Mouse (Mus musculus): ENCODE data around the gene Nr1i3. TPM values are rescaled to one million over a fixed set of nuclear protein-coding genes. Genes with fewer than 3 reads are reported as not detected.

The Nr1i3 gene
- total and polyA plus RNA-seq, 2 experiments from 2014 or later = 0.11 to 0.19 TPM

DNA sequence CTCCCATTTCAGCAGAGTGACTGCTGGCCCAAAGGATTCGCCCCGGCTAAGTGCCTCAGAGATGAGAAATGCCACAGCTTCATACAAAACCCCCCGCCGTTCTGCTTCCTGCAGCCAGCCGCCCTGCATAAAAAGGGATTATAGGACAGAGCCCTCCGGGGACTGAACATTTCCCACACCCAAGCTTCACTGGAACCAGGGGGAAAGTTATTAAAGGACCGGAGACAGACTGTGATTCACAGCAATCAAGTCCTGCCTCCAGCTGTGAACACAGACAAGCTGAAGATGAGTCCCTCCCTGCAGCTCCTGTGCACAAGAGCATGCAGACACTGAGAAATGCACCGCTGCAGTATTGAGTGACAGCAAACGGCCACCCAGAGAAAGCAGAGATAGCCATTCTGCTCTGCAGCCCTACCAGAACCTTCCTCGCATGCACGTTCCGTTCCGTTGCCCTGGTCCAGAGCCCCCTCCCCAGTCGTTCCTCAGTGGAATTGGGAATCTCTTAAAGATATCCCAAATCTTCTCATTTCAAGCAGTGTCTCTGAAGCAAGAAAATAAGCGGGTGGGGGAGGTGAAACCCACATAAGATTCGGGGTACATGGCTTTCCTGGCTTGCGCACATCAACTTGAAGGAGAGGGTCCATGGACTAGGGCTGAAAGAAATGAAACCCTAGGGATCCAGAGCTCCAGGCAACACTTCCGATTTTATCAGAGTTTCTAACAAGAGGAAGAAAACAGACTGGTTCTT, 20.5 kb upstream of the Nr1i3 start:
- ATAC-seq (ENCODE audit: low FRiP score) = peak; percentile 29; the same call in 1 of the 2 replicates
- peak; percentile 46 for DNase-seq (ENCODE audit: low spot score)
- TF ChIP-seq CTCF (IDR thresholded peaks at IDR 0.05) = no peak
- H3K9ac ChIP-seq (replicated peaks; ENCODE audit: low read length, poor library complexity, severe bottlenecking) = peak overlapping the region; percentile 44
- H3K36me3 ChIP-seq (ENCODE audit: insufficient read depth, low read length) = no peaks in the 10 kb centered on the region
- WGBS = 3% methylated on average over 18 of the region's 18 CpGs
- peaks cover 8% of the 10 kb centered on the region; the same call in 1 of the 2 replicates for H3K4me1 ChIP-seq (ENCODE audit: insufficient read depth, low read length)
- H3K4me3 ChIP-seq (ENCODE audit: low read depth, low read length) = peak overlapping the region; percentile 30
- H3K27ac ChIP-seq (ENCODE audit: low read depth, low read length) = 0 out of 2 replicates have a peak overlapping the region, but pooled peaks have one; percentile 26
- H3K27me3 ChIP-seq (ENCODE audit: insufficient read depth, low read length) = no peaks in the 10 kb centered on the region
- H3K4me2 ChIP-seq (ENCODE audit: low read depth, low read length, poor library complexity, severe bottlenecking) = peak overlapping the region; percentile 57
- H3K9me3 ChIP-seq (ENCODE audit: low read length) = no peaks in the 10 kb centered on the region

GRCm38 (mm10) chr1:171193911-171194830, 19.6 kb upstream of the Nr1i3 start:
- Histone ChIP-seq H3K27me3 (ENCODE audit: insufficient read depth, low read length) (no peaks in the 10 kb centered on the region), H3K9me3 (ENCODE audit: low read length) (no peaks in the 10 kb centered on the region), H3K9ac (replicated peaks; ENCODE audit: low read length, poor library complexity, severe bottlenecking) (no peak overlapping the region), H3K4me3 (ENCODE audit: low read depth, low read length) (peak overlapping the region; percentile 30; the same call in 1 of the 2 replicates), H3K4me1 (ENCODE audit: insufficient read depth, low read length) (peaks cover 8% of the 10 kb centered on the region; the same call in 1 of the 2 replicates), H3K4me2 (ENCODE audit: low read depth, low read length, poor library complexity, severe bottlenecking) (peak overlapping the region; percentile 90), H3K27ac (ENCODE audit: low read depth, low read length) (no peak overlapping the region), H3K36me3 (ENCODE audit: insufficient read depth, low read length) (no peaks in the 10 kb centered on the region)
- WGBS = 28% methylated on average over 11 of the region's 11 CpGs
- no peak for DNase-seq (ENCODE audit: low spot score)
- no peak for TF ChIP-seq CTCF (IDR thresholded peaks at IDR 0.05)
- no peak for ATAC-seq (ENCODE audit: low FRiP score)

DNA sequence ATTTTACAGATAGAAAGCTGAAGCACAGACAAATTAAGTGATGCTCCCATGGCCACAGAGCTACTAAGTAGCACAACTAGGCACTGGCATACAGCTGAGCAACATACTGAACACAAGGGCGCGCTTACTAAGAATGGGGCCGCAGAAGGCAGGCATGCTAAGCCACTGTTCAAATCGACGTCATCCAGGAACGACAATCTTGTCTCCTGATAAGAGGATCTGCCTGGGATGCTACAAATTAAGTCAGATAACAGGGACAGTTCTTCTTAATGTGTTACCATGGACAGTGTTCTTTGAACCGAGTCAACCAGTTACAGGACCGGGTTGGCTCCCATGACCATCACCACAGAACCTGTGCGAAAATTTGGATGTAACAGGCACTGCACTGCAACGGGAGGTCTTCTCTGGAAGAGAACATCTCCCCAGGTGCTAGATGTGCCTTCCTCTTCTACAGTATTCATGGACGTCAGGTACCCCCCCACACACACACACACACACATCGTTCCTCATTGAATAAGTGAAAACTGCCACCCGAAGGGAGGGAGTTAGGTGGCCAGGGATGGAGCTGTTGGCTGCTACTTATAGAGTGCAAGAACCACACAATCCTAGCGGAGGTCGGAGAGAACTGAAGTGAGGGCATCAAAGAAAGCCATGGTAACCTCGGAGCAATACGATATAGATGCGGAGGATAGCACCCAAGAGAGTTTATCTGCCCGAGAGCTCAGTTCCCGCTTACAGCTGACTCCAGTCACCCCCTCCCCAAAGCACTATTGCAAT, 18.5 kb upstream of the Nr1i3 start:
- Histone ChIP-seq H3K27me3 (ENCODE audit: insufficient read depth, low read length) (no peaks in the 10 kb centered on the region), H3K4me1 (ENCODE audit: insufficient read depth, low read length) (peaks cover 8% of the 10 kb centered on the region; the same call in 1 of the 2 replicates), H3K36me3 (ENCODE audit: insufficient read depth, low read length) (no peaks in the 10 kb centered on the region), H3K9me3 (ENCODE audit: low read length) (no peaks in the 10 kb centered on the region), H3K4me3 (ENCODE audit: low read depth, low read length) (peak overlapping the region; percentile 56), H3K9ac (replicated peaks; ENCODE audit: low read length, poor library complexity, severe bottlenecking) (peak overlapping the region; percentile 50), H3K4me2 (ENCODE audit: low read depth, low read length, poor library complexity, severe bottlenecking) (peak overlapping the region; percentile 90), H3K27ac (ENCODE audit: low read depth, low read length) (no peak overlapping the region)
- DNase-seq (ENCODE audit: low spot score) (no peak), ATAC-seq (ENCODE audit: low FRiP score) (no peak)
- TF ChIP-seq CTCF (IDR thresholded peaks at IDR 0.05) = no peak; the same call in 1 of the 2 replicates
- 8% methylated on average over 20 of the region's 20 CpGs for WGBS

DNA sequence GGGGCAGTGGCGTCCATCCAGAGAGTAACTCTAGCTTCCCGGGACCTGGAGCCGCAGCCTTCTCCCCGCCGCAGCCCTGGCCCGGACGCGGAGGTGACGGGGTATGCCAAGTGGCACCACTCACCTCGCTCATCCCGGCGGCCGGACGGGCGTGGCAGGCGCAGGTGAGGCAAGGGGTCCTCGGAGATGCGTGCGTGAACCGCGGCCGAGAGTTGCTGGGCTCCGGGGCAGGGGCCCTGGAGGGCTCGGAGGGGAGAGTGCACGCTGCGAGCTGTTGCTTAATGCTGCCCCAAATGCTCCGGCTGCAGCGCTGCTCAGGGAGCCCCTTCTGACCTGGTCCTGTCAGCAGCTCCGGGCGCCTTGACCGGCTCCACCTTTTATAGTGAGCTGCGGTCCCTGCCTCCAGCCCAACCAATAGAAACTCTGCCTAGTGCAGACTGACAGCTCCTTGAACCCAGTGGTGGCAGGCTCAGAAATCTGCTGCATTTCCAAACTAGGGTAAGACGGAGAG, 17.8 kb upstream of the Nr1i3 start, which contains the start of gene Pcp4l1:
Pcp4l1 (minus strand) TSS at position 382 of the 511 bp plus-strand sequence.
- no peak for TF ChIP-seq CTCF (IDR thresholded peaks at IDR 0.05)
- Histone ChIP-seq H3K27me3 (ENCODE audit: insufficient read depth, low read length) (no peaks in the 10 kb centered on the region), H3K9me3 (ENCODE audit: low read length) (no peaks in the 10 kb centered on the region), H3K4me2 (ENCODE audit: low read depth, low read length, poor library complexity, severe bottlenecking) (peak within 1 kb of the TSS; percentile 90), H3K27ac (ENCODE audit: low read depth, low read length) (no peak within 1 kb of the TSS), H3K4me1 (ENCODE audit: insufficient read depth, low read length) (peaks cover 8% of the 10 kb centered on the region; the same call in 1 of the 2 replicates), H3K36me3 (ENCODE audit: insufficient read depth, low read length) (no peaks in the 10 kb centered on the region), H3K4me3 (ENCODE audit: low read depth, low read length) (peak within 1 kb of the TSS; percentile 56), H3K9ac (replicated peaks; ENCODE audit: low read length, poor library complexity, severe bottlenecking) (peak within 1 kb of the TSS; percentile 50)
- peak; percentile 83 for ATAC-seq (ENCODE audit: low FRiP score)
- under 1% methylated on average over 33 of the region's 33 CpGs for WGBS
- peak; percentile 80 for DNase-seq (ENCODE audit: low spot score)

DNA sequence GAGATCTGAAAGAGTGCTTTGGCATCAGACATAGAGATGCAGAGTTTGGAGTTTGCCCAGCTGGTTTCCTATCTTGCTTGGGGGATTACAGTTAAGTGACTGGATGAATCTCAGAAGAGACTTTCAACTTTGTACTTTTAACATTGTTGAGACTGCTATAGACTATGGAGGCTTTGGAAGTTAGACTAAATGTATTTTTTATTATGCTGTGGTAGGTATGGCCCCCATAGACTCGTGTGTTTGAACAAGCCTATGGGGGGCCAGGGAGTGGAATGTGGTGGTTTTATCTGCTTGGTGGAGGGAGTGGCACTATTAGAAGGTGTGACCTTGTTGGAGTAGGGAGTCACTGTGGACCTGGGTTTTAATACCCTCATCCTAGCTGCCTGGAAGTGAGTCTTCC, 14.2 kb upstream of the Nr1i3 start:
- H3K9me3 ChIP-seq (ENCODE audit: low read length) = no peaks in the 10 kb centered on the region
- H3K27ac ChIP-seq (ENCODE audit: low read depth, low read length) = no peak overlapping the region
- H3K4me1 ChIP-seq (ENCODE audit: insufficient read depth, low read length) = no peaks in the 10 kb centered on the region
- no peak overlapping the region for H3K4me3 ChIP-seq (ENCODE audit: low read depth, low read length)
- DNase-seq (ENCODE audit: low spot score) (no peak), ATAC-seq (ENCODE audit: low FRiP score) (no peak)
- no peaks in the 10 kb centered on the region for H3K36me3 ChIP-seq (ENCODE audit: insufficient read depth, low read length)
- TF ChIP-seq CTCF (IDR thresholded peaks at IDR 0.05) = no peak
- WGBS = 64% methylated on average over 1 of the region's 1 CpGs
- H3K9ac ChIP-seq (replicated peaks; ENCODE audit: low read length, poor library complexity, severe bottlenecking) = no peak overlapping the region
- no peak overlapping the region for H3K4me2 ChIP-seq (ENCODE audit: low read depth, low read length, poor library complexity, severe bottlenecking)
- H3K27me3 ChIP-seq (ENCODE audit: insufficient read depth, low read length) = no peaks in the 10 kb centered on the region

All from midbrain, postnatal 0 days (tissue).